Mouse (Mus musculus) midbrain, postnatal 0 days (tissue): Measurements from ENCODE around the gene Lnpep. TPM values are rescaled to one million over a fixed set of nuclear protein-coding genes. Genes with fewer than 3 reads are reported as not detected.
A peak's percentile ranks its signal among the peaks of the same experiment; 100 is the strongest.

ENCODE experiments used
- ATAC-seq: fragments of 200-750 bp; cut with Nextera tagmentation; 2 replicates; pipeline ENCODE4 v1.8.0; 2017; ENCODE audit warnings: moderate number of reproducible peaks, mild to moderate bottlenecking, moderate TSS enrichment, moderate library complexity; ENCODE audit not compliant: low FRiP score
- DNase-seq: peaks from one replicate; pipeline ENCODE4 v3.0.0-alpha.2; 2015; ENCODE audit warnings: low spot score
- H3K27ac ChIP-seq: fragments of 300-500 bp; sonication (generic); 2 replicates; pipeline ENCODE4 v1.5.1; 2014; ENCODE audit warnings: low read depth, mild to moderate bottlenecking, low read length, mixed read lengths
- H3K27me3 ChIP-seq: fragments of 300-500 bp; sonication (generic); 2 replicates; pipeline ENCODE4 v1.6.1; 2014; ENCODE audit warnings: low read length, control low read depth, mixed read lengths; ENCODE audit not compliant: insufficient read depth
- H3K36me3 ChIP-seq: fragments of 300-500 bp; sonication (generic); 2 replicates; pipeline ENCODE4 v1.6.1; 2014; ENCODE audit warnings: low read length, control low read depth, mixed read lengths; ENCODE audit not compliant: insufficient read depth
- H3K4me1 ChIP-seq: fragments of 300-500 bp; sonication (generic); 2 replicates; pipeline ENCODE4 v1.6.1; 2014; ENCODE audit warnings: mild to moderate bottlenecking, control low read depth, antibody characterized with exemption, low read length, mixed read lengths; ENCODE audit not compliant: insufficient read depth
- H3K4me2 ChIP-seq: fragments of 300-500 bp; sonication (generic); 2 replicates; pipeline ENCODE4 v1.6.1; 2014; ENCODE audit warnings: low read depth, mild to moderate bottlenecking, low read length, mixed read lengths; ENCODE audit not compliant: poor library complexity, severe bottlenecking
- H3K4me3 ChIP-seq: fragments of 300-500 bp; sonication (generic); 2 replicates; pipeline ENCODE4 v1.5.1; 2014; ENCODE audit warnings: low read depth, mild to moderate bottlenecking, low read length, moderate library complexity
- H3K9ac ChIP-seq: fragments of 300-500 bp; sonication (generic); replicated peaks from 2 replicates; pipeline ENCODE4 v1.6.1; 2014; ENCODE audit warnings: mild to moderate bottlenecking, low read length, moderate library complexity, mixed read lengths; ENCODE audit not compliant: poor library complexity, severe bottlenecking
- H3K9me3 ChIP-seq: fragments of 300-500 bp; sonication (generic); 2 replicates; pipeline ENCODE4 v1.6.1; 2016; ENCODE audit warnings: low read length, control low read depth
- CTCF ChIP-seq: IDR thresholded peaks from 2 replicates; pipeline ENCODE4 v1.5.1; 2016; ENCODE audit warnings: antibody characterized with exemption, mild to moderate bottlenecking
- WGBS: fragments of 180-500 bp; shearing (Covaris S2); extraction: QIAGEN DNeasy Blood & Tissue Kit; methylation state at CpG from one replicate; pipeline ENCODE4 v1.1.7; 2014; 5-methylcytosine and 5-hydroxymethylcytosine counted together
- polyA plus RNA-seq: library from polyadenylated mRNA; unstranded; fragments of >200 nt; fragmentation: Nextera tagmentation; extraction: Ambion mirVana; gene quantifications from 2 replicates; pipeline ENCODE4 v1.2.1, GENCODE M21; 2015
- total RNA-seq: library from RNA; depleted of rRNA; stranded (reverse); fragments of >200 nt; gene quantifications from 2 replicates; pipeline ENCODE4 v1.2.3, GENCODE M21; 2014

The Lnpep gene
- total and polyA plus RNA-seq, 2 experiments from 2014 or later: 6.2 to 24.5 TPM

DNA sequence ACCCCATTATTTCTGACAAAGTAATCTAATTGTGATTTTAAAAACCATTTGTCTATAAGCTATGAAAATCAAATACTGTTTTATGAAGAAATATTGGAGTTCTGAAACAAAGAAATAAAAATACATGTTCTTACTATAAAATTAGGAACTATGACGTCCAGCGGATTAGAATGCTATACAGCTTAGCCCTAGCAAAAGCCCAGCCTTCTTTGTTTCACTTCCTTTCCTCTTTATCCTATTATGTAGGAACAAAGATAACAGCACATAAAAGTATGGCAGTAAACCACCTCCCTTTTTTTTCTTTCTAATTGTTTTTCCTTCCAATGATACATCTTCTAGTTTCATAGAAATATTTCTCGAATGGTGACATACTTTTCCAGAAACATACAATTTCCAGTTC lies 75.9 kb downstream of the Lnpep start:
- H3K27ac ChIP-seq: no peak overlapping the region
- DNase-seq (no peak), ATAC-seq (no peak)
- WGBS: 60% methylated on average over 3 of the region's 3 CpGs
- TF ChIP-seq CTCF: no peak
- H3K9me3 ChIP-seq: no peaks in the 10 kb centered on the region
- no peaks in the 10 kb centered on the region for H3K4me1 ChIP-seq
- H3K4me2 ChIP-seq: no peak overlapping the region
- H3K27me3 ChIP-seq: no peaks in the 10 kb centered on the region
- no peak overlapping the region for H3K9ac ChIP-seq
- H3K36me3 ChIP-seq: 0 out of 2 replicates have a peak, but pooled peaks cover 4% of the 10 kb centered on the region
- H3K4me3 ChIP-seq: no peak overlapping the region

DNA sequence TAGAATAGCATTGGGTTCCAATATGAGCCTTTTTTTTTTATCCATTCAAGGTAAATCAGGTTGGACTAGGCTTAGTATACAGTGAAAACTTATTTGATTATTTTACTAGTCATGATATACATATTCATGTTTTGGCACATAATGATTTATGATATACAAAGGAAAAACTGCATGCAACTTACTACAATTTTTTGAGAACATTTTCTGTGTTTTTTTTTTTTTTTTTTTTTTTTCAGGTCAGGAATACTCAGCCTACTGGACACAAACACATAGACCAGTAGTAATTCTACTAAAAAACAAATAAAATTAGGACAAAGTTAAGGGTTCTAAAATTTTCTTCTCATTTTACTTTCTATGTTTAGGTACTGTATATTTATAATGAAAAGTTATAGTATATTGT lies 93.5 kb downstream of the Lnpep start:
- H3K4me1 ChIP-seq: no peaks in the 10 kb centered on the region
- no peak for TF ChIP-seq CTCF
- no peaks in the 10 kb centered on the region for H3K9me3 ChIP-seq
- no peak overlapping the region for H3K4me3 ChIP-seq
- H3K4me2 ChIP-seq: no peak overlapping the region
- no peaks in the 10 kb centered on the region for H3K27me3 ChIP-seq
- no peak for DNase-seq
- no peak overlapping the region for H3K9ac ChIP-seq
- no peak overlapping the region for H3K27ac ChIP-seq
- peaks cover 16% of the 10 kb centered on the region; the same call in 1 of the 2 replicates for H3K36me3 ChIP-seq
- no peak for ATAC-seq

DNA sequence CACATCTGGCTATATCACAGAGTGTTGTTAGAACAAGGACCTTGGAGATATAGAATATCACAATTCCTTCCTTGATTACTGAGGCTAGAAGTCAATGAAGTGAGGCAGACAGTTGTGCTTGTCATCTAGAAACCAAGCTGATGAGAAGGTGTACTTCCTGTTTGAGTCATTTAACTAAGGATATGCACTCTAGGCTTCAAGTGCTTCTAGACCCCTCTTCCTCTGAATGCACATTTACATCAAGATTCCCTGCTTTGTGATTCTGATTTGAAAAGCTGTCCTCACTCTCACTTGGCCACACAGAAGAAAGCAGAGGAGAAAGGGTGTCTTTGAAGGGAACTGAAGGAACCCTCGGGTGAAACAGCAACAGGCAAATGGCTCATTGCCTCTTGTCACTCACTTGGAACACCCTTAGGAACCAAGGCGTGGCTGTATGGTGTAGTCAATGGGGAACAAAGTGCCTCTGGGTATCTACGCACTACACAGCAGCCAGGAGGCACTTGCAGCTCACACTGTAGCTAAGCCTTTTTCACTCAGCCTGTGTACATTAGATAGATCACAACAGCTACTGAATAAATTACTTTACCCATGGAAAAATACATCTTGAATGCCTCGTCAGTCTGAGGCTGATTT lies 108.3 kb downstream of the Lnpep start:
- ATAC-seq (no peak), DNase-seq (no peak)
- no peaks in the 10 kb centered on the region for H3K36me3 ChIP-seq
- no peaks in the 10 kb centered on the region for H3K27me3 ChIP-seq
- no peaks in the 10 kb centered on the region for H3K9me3 ChIP-seq
- no peak overlapping the region for H3K4me2 ChIP-seq
- no peak overlapping the region for H3K9ac ChIP-seq
- TF ChIP-seq CTCF: no peak
- H3K27ac ChIP-seq: no peak overlapping the region
- no peak overlapping the region for H3K4me3 ChIP-seq
- no peaks in the 10 kb centered on the region for H3K4me1 ChIP-seq
- 70% methylated on average over 4 of the region's 4 CpGs for WGBS

DNA sequence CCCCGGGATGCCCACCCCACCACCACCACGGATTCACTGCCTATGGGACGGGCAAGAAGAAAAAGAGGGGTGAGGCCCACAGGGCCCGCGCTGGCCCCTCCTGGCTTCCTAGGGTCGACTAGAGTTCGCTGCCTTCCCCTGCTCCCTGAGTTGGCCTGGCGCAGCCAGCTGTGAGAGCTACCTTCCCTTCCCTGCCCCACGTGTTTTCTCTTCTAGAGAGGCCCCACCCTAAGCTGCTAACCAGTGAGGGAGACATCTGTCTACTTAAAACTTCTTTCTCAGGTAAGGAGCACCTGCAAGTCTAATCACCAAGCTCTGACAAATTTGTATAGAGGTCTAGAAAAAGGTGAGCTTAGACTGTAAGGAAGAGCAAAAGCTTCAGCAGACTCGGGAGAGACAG lies 118.2 kb downstream of the Lnpep start:
- no peaks in the 10 kb centered on the region for H3K4me1 ChIP-seq
- DNase-seq (no peak), ATAC-seq (no peak)
- 93% methylated on average over 10 of the region's 10 CpGs for WGBS
- no peak for TF ChIP-seq CTCF
- H3K9ac ChIP-seq: no peak overlapping the region
- no peak overlapping the region for H3K27ac ChIP-seq
- H3K4me3 ChIP-seq: no peak overlapping the region
- no peaks in the 10 kb centered on the region for H3K36me3 ChIP-seq
- no peaks in the 10 kb centered on the region for H3K27me3 ChIP-seq
- no peaks in the 10 kb centered on the region for H3K9me3 ChIP-seq
- no peak overlapping the region for H3K4me2 ChIP-seq

DNA sequence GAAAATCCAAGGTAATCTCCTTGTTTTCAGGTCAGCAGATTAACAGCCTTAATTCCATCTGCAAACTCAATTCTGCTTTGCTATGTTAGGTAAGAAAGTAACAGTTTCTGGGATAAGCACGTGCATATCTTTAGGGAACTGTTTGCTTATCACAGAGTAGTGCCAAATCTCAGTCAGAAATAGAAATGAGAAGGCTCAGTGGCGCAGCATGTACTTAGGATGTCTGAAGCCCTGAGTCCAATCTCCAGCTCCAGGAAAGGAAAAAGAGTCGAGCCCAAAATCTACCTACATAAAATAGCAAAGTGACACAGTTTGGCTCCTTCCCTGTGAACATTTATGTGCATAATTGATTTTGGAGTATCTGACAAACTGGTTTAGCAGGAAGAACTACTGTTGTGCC lies 125.6 kb downstream of the Lnpep start:
- no peaks in the 10 kb centered on the region for H3K4me1 ChIP-seq
- H3K27ac ChIP-seq: no peak overlapping the region
- H3K4me2 ChIP-seq: no peak overlapping the region
- ATAC-seq: no peak
- no peak for DNase-seq
- H3K36me3 ChIP-seq: no peaks in the 10 kb centered on the region
- no peak for TF ChIP-seq CTCF
- H3K9ac ChIP-seq: no peak overlapping the region
- WGBS: 54% methylated on average over 3 of the region's 3 CpGs
- no peaks in the 10 kb centered on the region for H3K27me3 ChIP-seq
- H3K4me3 ChIP-seq: no peak overlapping the region
- H3K9me3 ChIP-seq: no peaks in the 10 kb centered on the region

DNA sequence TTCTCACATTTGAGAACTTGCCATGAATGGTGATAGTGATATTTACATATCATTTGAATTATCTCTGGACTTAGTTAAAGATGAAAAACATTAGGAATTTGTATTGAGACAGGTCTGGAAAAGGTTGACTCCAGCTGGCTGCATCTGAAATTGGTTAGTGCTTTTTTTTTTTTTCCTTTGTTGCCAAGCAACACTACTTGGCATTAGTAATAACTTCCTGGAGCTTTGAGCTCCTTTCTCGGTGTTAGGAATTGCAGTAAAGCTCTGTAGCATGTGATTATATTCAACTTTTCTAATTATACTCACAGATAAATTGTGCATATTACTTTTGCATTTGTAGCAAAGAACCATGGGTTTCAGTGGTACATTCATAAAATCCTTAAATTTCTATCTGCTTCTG lies 126.0 kb downstream of the Lnpep start:
- TF ChIP-seq CTCF: no peak
- DNase-seq (peak; percentile 26), ATAC-seq (no peak)

More for the DNA sequence above, 126.0 kb downstream of the Lnpep start:
- H3K9ac ChIP-seq: no peak overlapping the region
- no peak overlapping the region for H3K27ac ChIP-seq
- no peaks in the 10 kb centered on the region for H3K4me1 ChIP-seq
- no peaks in the 10 kb centered on the region for H3K36me3 ChIP-seq
- H3K4me2 ChIP-seq: no peak overlapping the region
- H3K9me3 ChIP-seq: no peaks in the 10 kb centered on the region
- H3K27me3 ChIP-seq: no peaks in the 10 kb centered on the region
- 8% methylated on average over 1 of the region's 1 CpGs for WGBS
- H3K4me3 ChIP-seq: no peak overlapping the region
